Mouse (Mus musculus): ENCODE data around the gene Sstr5. TPM values are rescaled to one million over a fixed set of nuclear protein-coding genes. Genes with fewer than 3 reads are reported as not detected.

Sstr5 gene
- 0.08 TPM in 1 of 2 replicates, not detected in the other for polyA plus RNA-seq (2012; rRNA removed)

- DNase-seq (ENCODE audit: low read depth) = no peak
Measured at GRCm38 (mm10) chr17:25497013-25497412, at the start of gene Sstr5. Gene Sstr5 (minus strand): TSS chr17:25497288.

- no peak for DNase-seq (ENCODE audit: low read depth)
Measured at GRCm38 (mm10) chr17:25541768-25542167, 44.7 kb upstream of the Sstr5 start.

- DNase-seq (ENCODE audit: low read depth) = no peak
Measured at GRCm38 (mm10) chr17:25540731-25541130, 43.6 kb upstream of the Sstr5 start.

GRCm38 (mm10) chr17:25538945-25539875 lies 42.1 kb upstream of the Sstr5 start:
- no peak for DNase-seq (ENCODE audit: low read depth)

GRCm38 (mm10) chr17:25530357-25531022 lies 33.4 kb upstream of the Sstr5 start:
- DNase-seq (ENCODE audit: low read depth) = no peak

GRCm38 (mm10) chr17:25522080-25522479 lies 25.0 kb upstream of the Sstr5 start:
- DNase-seq (ENCODE audit: low read depth) = no peak

- DNase-seq (ENCODE audit: low read depth) = no peak
Measured at GRCm38 (mm10) chr17:25520492-25520891, 23.4 kb upstream of the Sstr5 start.

- DNase-seq (ENCODE audit: low read depth) = no peak
Measured at GRCm38 (mm10) chr17:25519511-25519910, 22.4 kb upstream of the Sstr5 start.

- no peak for DNase-seq (ENCODE audit: low read depth)
Measured at GRCm38 (mm10) chr17:25518144-25518543, 21.1 kb upstream of the Sstr5 start.

- no peak for DNase-seq (ENCODE audit: low read depth)
Measured at GRCm38 (mm10) chr17:25516315-25516714, 19.2 kb upstream of the Sstr5 start.

- no peak for DNase-seq (ENCODE audit: low read depth)
Measured at GRCm38 (mm10) chr17:25514055-25514454, 17.0 kb upstream of the Sstr5 start.

- DNase-seq (ENCODE audit: low read depth) = no peak
Measured at GRCm38 (mm10) chr17:25511876-25512275, 14.8 kb upstream of the Sstr5 start.

GRCm38 (mm10) chr17:25510074-25510830 lies 13.2 kb upstream of the Sstr5 start:
- no peak for DNase-seq (ENCODE audit: low read depth)

- DNase-seq (ENCODE audit: low read depth) = no peak
Measured at GRCm38 (mm10) chr17:25508860-25509577, 11.9 kb upstream of the Sstr5 start.

- no peak for DNase-seq (ENCODE audit: low read depth)
Measured at GRCm38 (mm10) chr17:25507799-25508198, 10.7 kb upstream of the Sstr5 start.

- DNase-seq (ENCODE audit: low read depth) = no peak
Measured at GRCm38 (mm10) chr17:25502599-25502998, 5.5 kb upstream of the Sstr5 start.

GRCm38 (mm10) chr17:25482092-25482491 lies 15.0 kb downstream of the Sstr5 start:
- no peak for DNase-seq (ENCODE audit: low read depth)

GRCm38 (mm10) chr17:25480820-25481219 lies 16.3 kb downstream of the Sstr5 start:
- DNase-seq (ENCODE audit: low read depth) = no peak

- DNase-seq (ENCODE audit: low read depth) = no peak
Measured at GRCm38 (mm10) chr17:25480152-25480551, 16.9 kb downstream of the Sstr5 start.

- no peak for DNase-seq (ENCODE audit: low read depth)
Measured at GRCm38 (mm10) chr17:25475946-25476744, 20.9 kb downstream of the Sstr5 start.
